Mouse (Mus musculus) left cerebral cortex, adult 2 months (tissue): ENCODE results near the gene Car12. TPM values are rescaled to one million over a fixed set of nuclear protein-coding genes. Genes with fewer than 3 reads are reported as not detected.
A peak's percentile ranks its signal among the peaks of the same experiment; 100 is the strongest.
"Not testable (repeated sequence)": the region's sequence is repeated elsewhere in the genome, so short reads cannot be mapped to it uniquely, and the experiment has no call there.

ENCODE experiments used
- DNase-seq, 2 experiments: peaks; one replicate each; pipeline ENCODE4 v3.0.0; 2021 to 2022; ENCODE audit warnings: low spot score in 2 of 2, mixed read lengths in 1 of 2; ENCODE audit errors: extremely low spot score in 1 of 2
- H3K27ac ChIP-seq: fragments of 200-600 bp; 2 replicates; pipeline ENCODE4 v1.8.1; 2022
- H3K4me3 ChIP-seq: fragments of 200-600 bp; 2 replicates; pipeline ENCODE4 v1.8.1; 2022
- CTCF ChIP-seq: fragments of 200-600 bp; IDR thresholded peaks from 2 replicates; pipeline ENCODE4 v1.8.1; 2022; ENCODE audit warnings: antibody characterized with exemption, mild to moderate bottlenecking, moderate library complexity
- intact Hi-C: fragments of 180-260 bp; cut with DNase I; formaldehyde crosslinking; loops from one replicate; pipeline ENCODE4 v1.15.1; 2025
- total RNA-seq, 2 experiments: library from RNA; stranded (reverse); gene quantifications; 2 replicates each; pipeline ENCODE4 v1.2.3; 2021

Car12 gene
- total RNA-seq, 2 experiments from 2014 or later, result 17.4 to 19.2 TPM

- Histone ChIP-seq H3K4me3 (peak within 1 kb of the TSS; percentile 78), H3K27ac (peak within 1 kb of the TSS; percentile 88)
- TF ChIP-seq CTCF, result no peak
- peak; percentile 92 for DNase-seq
- intact Hi-C loops, result loop anchor here (1.0 to 2.0 kb wide), 2 partner anchors 248 to 283 kb away; no protein-coding TSS in a partner anchor
These were observed 82.2 kb downstream of the Car12 start, which contains the start of gene Aph1b for GRCm38 (mm10) chr9:66795464-66796324. TSS of gene Aph1b (minus strand) at chr9:66795490.

DNA sequence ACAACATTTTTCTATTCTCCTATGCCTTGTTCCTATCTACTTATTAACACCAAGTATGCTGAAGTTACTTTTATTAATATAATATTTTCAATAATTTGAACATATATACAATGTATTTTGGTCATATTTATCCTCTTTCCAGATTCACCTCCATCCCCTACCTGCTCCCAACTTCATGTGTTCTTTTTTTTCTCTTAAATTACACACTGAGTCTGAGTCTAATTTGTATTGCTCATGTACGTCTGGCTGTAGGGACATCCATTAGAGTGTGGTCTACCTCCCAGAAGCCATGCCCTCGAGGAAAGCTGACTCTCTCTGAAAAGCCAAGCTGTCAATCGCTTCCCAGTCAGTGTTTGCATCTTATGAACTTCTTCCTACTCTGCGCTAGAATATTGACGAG is 83.3 kb downstream of the Car12 start, which contains the start of gene Gm10647:
TSS of gene Gm10647 (plus strand) at position 301 of the 400 bp plus-strand sequence.
- no peak for TF ChIP-seq CTCF
- peak within 1 kb of the TSS; percentile 78 for H3K4me3 ChIP-seq
- H3K27ac ChIP-seq, result peak within 1 kb of the TSS; percentile 63
- DNase-seq, result no peak
- intact Hi-C loops, result no loop called here

DNA sequence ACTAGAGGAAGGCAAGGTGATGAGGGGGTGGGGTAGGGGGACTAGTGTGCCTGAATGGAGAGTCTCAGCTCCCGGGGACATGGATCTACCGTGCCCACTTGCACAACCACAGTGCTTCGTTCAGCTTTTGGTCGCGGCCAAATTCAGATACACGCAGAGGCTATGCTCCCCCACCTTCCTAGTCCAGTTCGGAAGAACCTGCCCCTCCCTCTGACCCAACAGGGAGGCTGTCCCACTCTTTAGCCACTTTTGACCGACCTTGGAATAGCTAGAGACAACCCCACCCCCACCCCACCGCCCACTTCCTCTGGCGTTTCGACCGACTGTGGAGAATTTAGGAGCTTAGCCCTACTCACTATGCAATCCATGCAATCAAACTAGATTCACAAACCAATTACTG is 88.5 kb downstream of the Car12 start:
- no peak for TF ChIP-seq CTCF
- no peak for DNase-seq
- Histone ChIP-seq H3K27ac (no peak overlapping the region), H3K4me3 (no peak overlapping the region)
- intact Hi-C loops, result no loop called here

- H3K27ac ChIP-seq, DNase-seq, intact Hi-C loops, H3K4me3 ChIP-seq: not testable (repeated sequence)
These were observed 92.5 kb downstream of the Car12 start for GRCm38 (mm10) chr9:66805951-66806350.

DNA sequence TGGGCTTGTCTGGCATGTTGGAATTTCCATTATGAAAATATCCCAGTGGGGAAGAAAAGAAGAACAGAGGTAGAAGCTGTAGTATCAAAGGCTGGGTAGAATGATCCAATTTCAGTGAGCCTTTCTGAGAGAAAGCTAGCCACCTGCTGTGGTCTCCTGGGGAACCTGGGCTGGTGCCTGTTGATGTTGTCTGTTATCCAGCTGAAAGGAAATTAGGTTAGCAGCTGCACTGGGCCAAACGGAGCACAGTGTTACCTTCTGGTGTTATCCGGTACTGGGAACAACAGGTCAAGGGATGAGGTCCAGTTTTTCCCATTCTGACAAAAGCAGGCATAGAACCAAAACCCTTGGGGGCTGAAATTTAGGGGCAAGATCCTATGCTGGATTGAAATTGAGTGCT is 99.9 kb downstream of the Car12 start:
- intact Hi-C loops, result no loop called here
- Histone ChIP-seq H3K4me3 (no peak overlapping the region), H3K27ac (no peak overlapping the region)
- TF ChIP-seq CTCF, result no peak
- DNase-seq, result no peak

Other genes starting within 250 kb of the Car12 start
- gene Fbxl22, start 199.1 kb upstream of the Car12 start, total RNA-seq, result under 1 TPM; 0.28 to 0.38 TPM
- 10 to 100 TPM; 32.5 to 40.0 TPM for gene Usp3, start 120.5 kb upstream of the Car12 start, total RNA-seq
- 10 to 100 TPM; 17.0 to 22.3 TPM for gene Aph1b, start 81.8 kb downstream of the Car12 start, total RNA-seq
- gene Gm10647, start 83.4 kb downstream of the Car12 start, total RNA-seq, result under 1 TPM; 0.23 to 0.44 TPM
- gene Aph1c, start 121.0 kb downstream of the Car12 start, total RNA-seq, result 1 to 10 TPM; 5.8 TPM
- 10 to 100 TPM; 30.7 to 32.1 TPM for gene Rab8b, start 206.0 kb downstream of the Car12 start, total RNA-seq
- gene Rps27l, start 232.4 kb downstream of the Car12 start, total RNA-seq, result 10 to 100 TPM; 34.2 to 39.5 TPM